Mouse (Mus musculus): ENCODE results near the gene Wbp2nl. TPM values are rescaled to one million over a fixed set of nuclear protein-coding genes. Genes with fewer than 3 reads are reported as not detected.

Gene Wbp2nl
- total RNA-seq, 1 experiment from 2014 or later, result not detected

Other genes starting within 250 kb of the Wbp2nl start
- gene 4930407I10Rik, start 239.8 kb upstream of the Wbp2nl start, total RNA-seq (2017), result not detected in 3 replicates
- not detected in 3 replicates for gene Mei1, start 229.0 kb upstream of the Wbp2nl start, total RNA-seq (2017)
- gene Ccdc134, start 171.0 kb upstream of the Wbp2nl start, total RNA-seq (2017), result 28.6 to 54.3 TPM (median 43.2 TPM) in 3 replicates
- 43.2 to 64.7 TPM (median 49.7 TPM) in 3 replicates for gene Srebf2, start 151.8 kb upstream of the Wbp2nl start, total RNA-seq (2017)
- gene Shisa8, start 86.1 kb upstream of the Wbp2nl start, total RNA-seq (2017), result not detected in 3 replicates
- 13.6 to 19.3 TPM (median 17.9 TPM) in 3 replicates for gene Tnfrsf13c, start 74.6 kb upstream of the Wbp2nl start, total RNA-seq (2017)
- not detected in 3 replicates for gene Cenpm, start 54.2 kb upstream of the Wbp2nl start, total RNA-seq (2017)
- not detected in 3 replicates for gene 1500009C09Rik, start 46.6 kb upstream of the Wbp2nl start, total RNA-seq (2017)
- 0.48 TPM in 1 of 3 replicates, not detected in the others for gene Sept3, start 24.1 kb upstream of the Wbp2nl start, total RNA-seq (2017)
- gene Naga, start 40.0 kb downstream of the Wbp2nl start, total RNA-seq (2017), result 155 to 216 TPM (median 169 TPM) in 3 replicates
- 6.1 to 11.4 TPM (median 7.8 TPM) in 3 replicates for gene Pheta2, start 40.0 kb downstream of the Wbp2nl start, total RNA-seq (2017)
- gene Smdt1, start 40.0 kb downstream of the Wbp2nl start, total RNA-seq (2017), result 57.5 to 129 TPM (median 113 TPM) in 3 replicates
- gene Ndufa6, start 55.4 kb downstream of the Wbp2nl start, total RNA-seq (2017), result 139 to 263 TPM (median 256 TPM) in 3 replicates
- 0.57 to 2.1 TPM in 2 of 3 replicates, not detected in the other for gene Cyp2d22, start 81.3 kb downstream of the Wbp2nl start, total RNA-seq (2017)
- gene Cyp2d11, start 95.1 kb downstream of the Wbp2nl start, total RNA-seq (2017), result not detected in 3 replicates
- gene Cyp2d10, start 108.2 kb downstream of the Wbp2nl start, total RNA-seq (2017), result not detected in 3 replicates
- gene Cyp2d9, start 134.5 kb downstream of the Wbp2nl start, total RNA-seq (2017), result not detected in 3 replicates

Data from monocyte, adult 5-6 weeks (primary cell).